Mouse (Mus musculus) thymus, postnatal 10 days (tissue): Measurements from ENCODE around the gene Wbp4.

ENCODE experiments used
- DNase-seq, 2 experiments: peaks; one replicate each; pipeline ENCODE4 v3.0.0; 2021; ENCODE audit warnings: low spot score in 2 of 2

The Wbp4 gene

GRCm38 (mm10) chr14:79507846-79508245 lies 26.5 kb upstream of the Wbp4 start:
- DNase-seq, result no peak

GRCm38 (mm10) chr14:79506207-79506606 lies 24.9 kb upstream of the Wbp4 start:
- no peak for DNase-seq

- no peak for DNase-seq
Measured at GRCm38 (mm10) chr14:79504246-79505006, 23.1 kb upstream of the Wbp4 start.

GRCm38 (mm10) chr14:79503371-79504075 lies 22.2 kb upstream of the Wbp4 start:
- DNase-seq, result no peak

- DNase-seq, result no peak
Measured at GRCm38 (mm10) chr14:79500756-79501155, 19.4 kb upstream of the Wbp4 start.

GRCm38 (mm10) chr14:79499326-79499725 lies 18.0 kb upstream of the Wbp4 start:
- no peak for DNase-seq

GRCm38 (mm10) chr14:79494349-79494748 lies 13.0 kb upstream of the Wbp4 start:
- DNase-seq, result no peak

- DNase-seq, result no peak
Measured at GRCm38 (mm10) chr14:79490246-79490645, 8.9 kb upstream of the Wbp4 start.

GRCm38 (mm10) chr14:79489150-79489549 lies 7.8 kb upstream of the Wbp4 start:
- no peak for DNase-seq

GRCm38 (mm10) chr14:79488531-79488930 lies 7.2 kb upstream of the Wbp4 start:
- no peak for DNase-seq

- peak in 1 of 2 experiments; percentile 40 for DNase-seq
Measured at GRCm38 (mm10) chr14:79486993-79487731, 5.8 kb upstream of the Wbp4 start.

GRCm38 (mm10) chr14:79486617-79486992 lies 5.3 kb upstream of the Wbp4 start:
- no peak for DNase-seq

GRCm38 (mm10) chr14:79483611-79484120 lies 2.3 kb upstream of the Wbp4 start:
- DNase-seq, result no peak

- DNase-seq, result no peak
Measured at GRCm38 (mm10) chr14:79482747-79483355, 1.5 kb upstream of the Wbp4 start.

- DNase-seq, result no peak
Measured at GRCm38 (mm10) chr14:79482251-79482661, 936 bp upstream of the Wbp4 start.

GRCm38 (mm10) chr14:79480624-79481338 lies 539 bp downstream of the Wbp4 start, which contains the start of gene Elf1:
TSS of gene Elf1 (plus strand) at chr14:79481194.
- DNase-seq, result peak; percentile 91 to 96

- DNase-seq, result no peak
Measured at GRCm38 (mm10) chr14:79473384-79473783, 7.9 kb downstream of the Wbp4 start.

- peak in 1 of 2 experiments; percentile 40 for DNase-seq
Measured at GRCm38 (mm10) chr14:79467621-79468020, 13.7 kb downstream of the Wbp4 start.

- DNase-seq, result no peak
Measured at GRCm38 (mm10) chr14:79465623-79466022, 15.7 kb downstream of the Wbp4 start.

- DNase-seq, result no peak
Measured at GRCm38 (mm10) chr14:79460988-79461387, 20.3 kb downstream of the Wbp4 start.

GRCm38 (mm10) chr14:79460401-79460800 lies 20.9 kb downstream of the Wbp4 start:
- DNase-seq, result no peak
